Mouse (Mus musculus) subcutaneous adipose tissue, adult 2 months (tissue): ENCODE results near the gene Htt. TPM values are rescaled to one million over a fixed set of nuclear protein-coding genes. Genes with fewer than 3 reads are reported as not detected.

ENCODE experiments used
- polyA plus RNA-seq: library from polyadenylated mRNA; depleted of rRNA; stranded (reverse); fragments of >200 nt; gene quantifications from 2 replicates; pipeline ENCODE4 v1.2.3, GENCODE M21; 2012; ENCODE audit warnings: low replicate concordance; rRNA removed

Htt gene
- polyA plus RNA-seq: 17.2 and 22.2 TPM in 2 replicates

GRCm38 (mm10) chr5:34761509-34761908, at the start of gene Htt:
Gene Htt (plus strand): TSS chr5:34761740.

DNA sequence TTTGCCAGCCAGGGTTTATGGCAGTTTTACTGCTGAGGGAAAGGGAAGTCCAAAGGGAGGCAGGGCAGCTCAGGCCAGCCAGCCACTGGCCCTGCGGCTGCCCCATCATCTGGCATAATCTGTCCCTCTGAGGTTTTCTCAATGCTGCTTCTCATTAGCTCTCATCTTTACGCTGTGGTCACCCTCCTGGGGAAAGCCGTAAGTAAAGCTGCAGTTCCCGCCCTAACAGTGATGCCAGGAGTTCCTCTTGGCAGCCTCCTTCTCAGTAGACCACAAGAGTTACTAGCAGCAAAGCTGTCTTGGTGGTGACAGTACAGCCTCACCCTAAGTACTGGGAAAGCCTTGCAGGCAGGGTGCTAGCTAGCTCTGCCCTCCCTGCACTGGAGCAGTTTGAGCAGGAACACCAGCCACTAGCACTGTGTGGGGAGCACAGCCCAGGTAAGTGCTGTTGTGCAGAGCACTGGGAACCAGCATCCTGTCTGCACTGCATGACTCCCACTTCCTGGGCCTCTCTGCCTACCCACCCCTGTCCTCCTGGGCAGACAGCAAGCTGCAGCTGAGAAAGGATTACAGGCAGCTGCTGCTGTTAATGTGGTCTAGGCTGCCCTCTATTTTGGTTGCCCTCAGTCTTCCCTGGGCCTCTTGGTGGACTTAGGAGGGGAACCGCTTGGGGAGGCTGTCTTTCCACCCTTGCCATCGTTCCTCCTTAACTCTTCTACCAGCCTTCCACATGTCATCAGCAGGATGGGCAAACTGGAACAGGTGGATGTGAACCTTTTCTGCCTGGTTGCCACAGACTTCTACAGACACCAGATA, 146.6 kb downstream of the Htt start, which contains the start of gene Msantd1:
Gene Msantd1, plus strand, starts transcription at position 103 of the 816 bp plus-strand sequence.

DNA sequence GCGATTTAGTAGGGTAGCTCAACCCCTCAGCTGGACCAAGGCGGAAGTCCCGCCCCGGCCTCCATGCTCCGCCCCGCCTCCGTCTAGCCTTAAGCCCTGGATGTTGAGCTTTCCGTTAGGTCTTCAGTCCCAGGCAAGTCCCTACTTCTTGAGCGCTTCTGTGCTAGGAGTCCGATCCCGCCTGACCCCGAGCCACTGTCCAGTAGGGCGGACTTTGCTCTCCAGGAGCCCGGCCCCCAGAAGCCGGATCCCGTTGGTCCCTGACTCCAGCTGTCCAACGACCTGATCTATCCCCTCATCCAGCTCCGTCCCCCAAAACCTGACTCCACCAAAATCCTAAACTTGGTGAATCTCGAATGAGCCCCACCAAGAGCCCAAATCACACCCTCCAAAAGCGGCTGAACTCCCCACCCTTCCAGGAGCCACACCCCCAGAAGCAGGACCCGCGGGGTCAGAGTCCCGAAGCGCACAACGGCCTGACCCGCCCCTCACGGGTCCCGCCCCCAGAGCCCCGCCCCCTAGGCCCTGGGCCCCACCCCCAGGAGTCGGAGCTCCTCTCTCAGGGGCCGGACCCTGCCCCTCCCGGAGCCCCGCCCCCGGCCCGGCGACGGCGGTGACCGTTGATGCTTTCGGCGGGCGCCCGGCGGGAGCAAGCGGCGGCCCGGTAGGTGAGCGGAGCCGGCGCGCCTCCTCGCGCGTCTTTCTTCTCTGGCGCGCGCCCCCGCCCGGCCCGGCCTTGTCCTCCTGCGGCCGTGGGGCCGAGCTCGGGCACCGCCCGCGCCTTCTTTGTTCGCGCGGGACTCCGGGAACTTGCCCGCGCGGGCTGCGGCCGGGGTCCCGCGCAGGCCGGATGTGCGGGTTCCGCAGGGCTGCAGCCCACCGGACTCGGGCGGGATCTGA, 187.6 kb downstream of the Htt start, which contains the start of gene Rgs12:
Gene Rgs12, plus strand, starts transcription at position 585 of the 900 bp plus-strand sequence.

Other genes with a start within 250 kb of the Htt start
- 21.1 and 32.2 TPM in 2 replicates for gene Tnip2, start 247.7 kb upstream of the Htt start, polyA plus RNA-seq
- 9.8 and 16.9 TPM in 2 replicates for gene Sh3bp2, start 235.9 kb upstream of the Htt start, polyA plus RNA-seq
- gene Add1, start 188.1 kb upstream of the Htt start, polyA plus RNA-seq: 153 and 243 TPM in 2 replicates
- 80.9 and 241 TPM in 2 replicates for gene Mfsd10, start 124.5 kb upstream of the Htt start, polyA plus RNA-seq
- 14.2 and 17.2 TPM in 2 replicates for gene Nop14, start 101.6 kb upstream of the Htt start, polyA plus RNA-seq
- 1.0 and 1.1 TPM in 2 replicates for gene Grk4, start 101.4 kb upstream of the Htt start, polyA plus RNA-seq
- gene Msantd1, start 146.3 kb downstream of the Htt start, polyA plus RNA-seq: 2.5 and 3.9 TPM in 2 replicates
- gene Rgs12, start 187.7 kb downstream of the Htt start, polyA plus RNA-seq: 22.5 and 29.8 TPM in 2 replicates